Mouse (Mus musculus) midbrain, postnatal 0 days (tissue): ENCODE measurements around the gene Hdhd3. TPM values are rescaled to one million over a fixed set of nuclear protein-coding genes. Genes with fewer than 3 reads are reported as not detected.
A peak's percentile ranks its signal among the peaks of the same experiment; 100 is the strongest.

ENCODE experiments used
- ATAC-seq: fragments of 200-750 bp; cut with Nextera tagmentation; 2 replicates; pipeline ENCODE4 v1.8.0; 2017; ENCODE audit warnings: moderate number of reproducible peaks, mild to moderate bottlenecking, moderate TSS enrichment, moderate library complexity; ENCODE audit not compliant: low FRiP score
- DNase-seq: peaks from one replicate; pipeline ENCODE4 v3.0.0-alpha.2; 2015; ENCODE audit warnings: low spot score
- H3K27ac ChIP-seq: fragments of 300-500 bp; sonication (generic); 2 replicates; pipeline ENCODE4 v1.5.1; 2014; ENCODE audit warnings: low read depth, mild to moderate bottlenecking, low read length, mixed read lengths
- H3K27me3 ChIP-seq: fragments of 300-500 bp; sonication (generic); 2 replicates; pipeline ENCODE4 v1.6.1; 2014; ENCODE audit warnings: low read length, control low read depth, mixed read lengths; ENCODE audit not compliant: insufficient read depth
- H3K36me3 ChIP-seq: fragments of 300-500 bp; sonication (generic); 2 replicates; pipeline ENCODE4 v1.6.1; 2014; ENCODE audit warnings: low read length, control low read depth, mixed read lengths; ENCODE audit not compliant: insufficient read depth
- H3K4me1 ChIP-seq: fragments of 300-500 bp; sonication (generic); 2 replicates; pipeline ENCODE4 v1.6.1; 2014; ENCODE audit warnings: mild to moderate bottlenecking, control low read depth, antibody characterized with exemption, low read length, mixed read lengths; ENCODE audit not compliant: insufficient read depth
- H3K4me2 ChIP-seq: fragments of 300-500 bp; sonication (generic); 2 replicates; pipeline ENCODE4 v1.6.1; 2014; ENCODE audit warnings: low read depth, mild to moderate bottlenecking, low read length, mixed read lengths; ENCODE audit not compliant: poor library complexity, severe bottlenecking
- H3K4me3 ChIP-seq: fragments of 300-500 bp; sonication (generic); 2 replicates; pipeline ENCODE4 v1.5.1; 2014; ENCODE audit warnings: low read depth, mild to moderate bottlenecking, low read length, moderate library complexity
- H3K9ac ChIP-seq: fragments of 300-500 bp; sonication (generic); replicated peaks from 2 replicates; pipeline ENCODE4 v1.6.1; 2014; ENCODE audit warnings: mild to moderate bottlenecking, low read length, moderate library complexity, mixed read lengths; ENCODE audit not compliant: poor library complexity, severe bottlenecking
- H3K9me3 ChIP-seq: fragments of 300-500 bp; sonication (generic); 2 replicates; pipeline ENCODE4 v1.6.1; 2016; ENCODE audit warnings: low read length, control low read depth
- CTCF ChIP-seq: IDR thresholded peaks from 2 replicates; pipeline ENCODE4 v1.5.1; 2016; ENCODE audit warnings: antibody characterized with exemption, mild to moderate bottlenecking
- WGBS: fragments of 180-500 bp; shearing (Covaris S2); extraction: QIAGEN DNeasy Blood & Tissue Kit; methylation state at CpG from one replicate; pipeline ENCODE4 v1.1.7; 2014; 5-methylcytosine and 5-hydroxymethylcytosine counted together
- polyA plus RNA-seq: library from polyadenylated mRNA; unstranded; fragments of >200 nt; fragmentation: Nextera tagmentation; extraction: Ambion mirVana; gene quantifications from 2 replicates; pipeline ENCODE4 v1.2.1, GENCODE M21; 2015
- total RNA-seq: library from RNA; depleted of rRNA; stranded (reverse); fragments of >200 nt; gene quantifications from 2 replicates; pipeline ENCODE4 v1.2.3, GENCODE M21; 2014

Gene Hdhd3
- total and polyA plus RNA-seq, 2 experiments from 2014 or later = 2.9 to 4.9 TPM

DNA sequence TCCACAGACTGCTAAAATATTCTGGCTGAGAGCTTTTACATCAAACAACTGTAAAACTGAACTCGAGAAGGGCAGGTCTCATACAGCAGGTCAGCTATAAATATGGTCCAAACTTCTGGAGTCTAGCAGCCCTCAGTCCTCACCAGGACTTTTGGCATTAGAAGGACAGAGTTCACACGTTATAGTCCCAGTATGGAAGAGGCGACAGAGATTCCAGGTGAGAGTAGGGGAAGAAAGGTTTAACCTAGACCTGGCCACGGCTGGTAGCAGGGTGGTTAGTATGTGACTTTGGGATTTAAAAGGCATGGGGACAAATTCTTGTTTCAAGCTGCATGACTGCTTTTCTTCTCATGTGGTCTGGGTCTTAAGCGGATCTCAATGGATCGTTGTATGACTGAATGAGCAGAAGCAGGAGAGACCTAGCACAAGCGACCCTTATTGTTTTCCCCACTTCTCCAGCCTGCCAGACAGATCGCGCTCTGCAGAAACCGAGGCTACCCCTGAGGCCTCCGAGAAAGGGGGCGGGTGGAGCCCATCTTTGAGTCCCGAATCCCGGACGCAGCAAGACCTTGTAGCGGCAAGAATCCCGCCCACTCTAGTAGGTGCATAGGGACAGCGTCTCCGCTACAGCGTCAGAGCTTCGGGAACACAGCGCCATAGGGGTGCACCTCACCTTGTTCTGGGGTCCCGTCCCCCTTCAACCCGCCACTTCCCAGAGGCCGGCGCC, 16.0 kb upstream of the Hdhd3 start:
- 1% methylated on average over 26 of the region's 26 CpGs for WGBS
- DNase-seq = no peak

DNA sequence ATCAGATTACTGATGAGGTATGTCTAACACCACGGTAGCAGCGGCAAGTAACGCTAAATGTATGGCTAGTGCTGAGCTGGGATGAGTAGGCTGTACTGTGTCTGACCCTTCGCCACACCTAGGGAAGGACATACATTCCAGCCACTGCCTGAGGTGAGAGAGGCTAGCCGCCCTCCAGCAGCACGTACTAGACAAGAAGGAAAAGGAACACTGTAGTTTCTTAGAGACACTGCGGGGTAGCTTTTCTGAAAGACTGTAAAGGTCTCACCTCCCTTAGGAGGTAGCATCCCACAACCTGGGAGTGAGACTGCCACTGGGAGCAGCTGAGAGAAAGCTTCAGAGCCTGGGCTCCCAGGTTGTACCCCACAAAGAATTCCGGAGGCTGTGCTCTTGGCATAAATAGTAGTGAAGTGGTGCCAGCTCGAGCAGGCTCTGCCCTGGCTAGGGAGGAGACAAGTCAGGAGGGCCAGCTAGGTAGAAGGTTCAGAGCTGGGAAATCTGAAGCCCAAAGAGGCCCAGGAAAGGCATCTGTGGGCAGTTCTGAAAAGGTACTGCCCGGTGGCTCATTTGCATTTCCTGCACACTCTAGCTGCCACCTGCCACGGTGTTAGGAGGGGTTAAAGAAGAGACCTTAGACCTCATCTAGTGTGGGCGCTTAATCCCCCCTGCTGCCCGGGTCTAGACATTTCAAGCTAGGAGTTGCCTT, 15.3 kb upstream of the Hdhd3 start:
- no peak for DNase-seq
- H3K27me3 ChIP-seq = no peaks in the 10 kb centered on the region
- no peak overlapping the region for H3K27ac ChIP-seq
- peak overlapping the region; percentile 66 for H3K4me2 ChIP-seq
- peak overlapping the region; percentile 81 for H3K4me3 ChIP-seq
- no peaks in the 10 kb centered on the region for H3K9me3 ChIP-seq
- H3K4me1 ChIP-seq = peaks cover 11% of the 10 kb centered on the region
- 52% methylated on average over 13 of the region's 13 CpGs for WGBS
- H3K9ac ChIP-seq = peak overlapping the region; percentile 72
- H3K36me3 ChIP-seq = no peaks in the 10 kb centered on the region
- TF ChIP-seq CTCF = no peak
- ATAC-seq = no peak

More for the DNA sequence above, 16.0 kb upstream of the Hdhd3 start:
- Histone ChIP-seq H3K36me3 (no peaks in the 10 kb centered on the region), H3K9me3 (no peaks in the 10 kb centered on the region), H3K4me1 (peaks cover 11% of the 10 kb centered on the region), H3K9ac (peak overlapping the region; percentile 72), H3K4me2 (peak overlapping the region; percentile 66), H3K27ac (peak overlapping the region; percentile 74), H3K27me3 (no peaks in the 10 kb centered on the region), H3K4me3 (peak overlapping the region; percentile 81)
- no peak for TF ChIP-seq CTCF
- peak; percentile 78 for ATAC-seq

DNA sequence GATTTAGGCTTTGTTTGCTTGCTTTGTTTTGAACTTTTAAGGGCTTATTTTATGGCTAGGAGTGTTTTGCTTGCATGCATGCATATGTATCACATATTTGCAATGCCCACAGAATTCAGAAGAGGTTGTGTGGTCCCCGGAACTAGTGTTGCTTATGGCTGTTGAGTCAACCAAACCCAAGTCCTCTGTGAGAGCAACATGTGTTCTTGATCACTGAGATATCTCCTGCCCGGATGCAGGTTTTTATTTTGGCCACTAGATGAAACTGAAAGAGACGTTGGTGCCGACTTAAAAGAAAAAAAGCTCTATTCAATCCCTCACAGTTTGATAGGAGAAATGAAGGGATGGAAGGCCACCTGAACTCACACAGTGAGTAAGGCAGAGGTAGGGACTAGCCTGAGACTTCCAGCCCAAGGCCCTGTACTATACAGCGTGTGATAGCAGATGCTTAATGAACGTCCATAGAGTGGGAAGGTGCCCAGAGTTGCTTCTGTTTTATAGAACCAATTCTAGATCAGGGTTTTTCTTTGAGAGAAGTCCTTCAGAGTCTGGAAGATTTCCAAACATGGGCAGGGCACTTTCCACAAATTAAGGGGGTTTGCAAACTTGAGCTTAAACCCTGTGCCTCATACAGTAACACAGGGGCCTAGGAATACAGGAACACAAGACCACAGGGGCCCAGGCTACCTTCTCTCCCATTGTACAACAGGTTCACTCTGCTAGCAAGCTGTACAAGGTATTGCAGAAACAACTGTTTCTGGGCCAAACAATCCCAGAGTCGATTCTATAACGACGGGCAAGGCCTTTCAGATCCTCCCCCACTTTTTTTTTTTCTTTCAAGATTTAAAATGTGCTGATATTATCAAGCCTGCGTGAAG, 14.5 kb upstream of the Hdhd3 start:
- H3K9me3 ChIP-seq = no peaks in the 10 kb centered on the region
- 81% methylated on average over 10 of the region's 10 CpGs for WGBS

DNA sequence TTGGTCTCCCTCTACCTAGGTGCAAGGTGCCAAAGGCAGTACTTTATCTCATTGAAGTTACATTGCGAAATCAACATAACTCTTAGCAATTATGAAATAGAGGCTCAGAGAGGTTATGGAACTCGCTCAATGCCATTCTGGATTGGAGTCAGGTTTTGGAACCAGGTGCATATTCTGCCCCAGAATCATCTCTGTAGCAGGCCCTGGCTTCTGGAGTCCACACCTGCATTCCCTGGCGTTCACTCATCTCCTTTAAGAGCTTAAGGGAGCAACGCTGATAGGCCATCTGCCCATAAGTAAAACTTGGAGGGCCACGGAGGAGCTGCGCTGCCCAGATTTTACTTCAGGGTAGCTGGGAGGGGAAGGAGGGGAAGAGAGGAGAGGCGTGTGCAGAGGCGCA, 13.8 kb upstream of the Hdhd3 start:
- H3K4me2 ChIP-seq = no peak overlapping the region
- H3K36me3 ChIP-seq = peaks cover 10% of the 10 kb centered on the region

More for the DNA sequence above, 14.5 kb upstream of the Hdhd3 start:
- Histone ChIP-seq H3K9ac (peak overlapping the region; percentile 72), H3K27ac (no peak overlapping the region), H3K4me2 (peak overlapping the region; percentile 66; the same call in 1 of the 2 replicates), H3K36me3 (peaks cover 3% of the 10 kb centered on the region; the same call in 1 of the 2 replicates), H3K4me1 (peaks cover 11% of the 10 kb centered on the region), H3K27me3 (no peaks in the 10 kb centered on the region), H3K4me3 (no peak overlapping the region)
- TF ChIP-seq CTCF = no peak
- DNase-seq (no peak), ATAC-seq (no peak)

DNA sequence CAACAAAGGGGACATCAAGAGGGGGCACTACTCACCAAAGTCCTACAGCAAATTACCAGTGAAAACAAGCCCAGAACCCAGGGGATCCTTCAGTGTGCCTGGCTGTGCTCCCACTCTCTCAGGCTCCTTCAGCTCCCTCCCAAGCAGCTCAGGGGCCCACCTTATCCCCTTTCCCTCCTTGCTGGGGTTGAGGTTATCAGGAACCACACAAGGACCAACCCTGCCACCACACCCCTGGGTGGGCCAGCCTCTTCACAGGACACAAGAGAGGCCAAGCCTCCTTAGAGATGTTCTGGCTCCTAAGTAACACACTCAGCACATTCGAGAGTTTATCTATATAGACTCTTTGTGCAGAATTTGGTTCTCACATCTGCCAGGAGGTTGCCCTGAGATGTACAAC, 13.3 kb upstream of the Hdhd3 start:
- no peak for TF ChIP-seq CTCF
- H3K27ac ChIP-seq = no peak overlapping the region
- H3K36me3 ChIP-seq = peaks cover 15% of the 10 kb centered on the region
- 96% methylated on average over 1 of the region's 1 CpGs for WGBS
- no peak overlapping the region for H3K9ac ChIP-seq
- no peak for ATAC-seq
- no peaks in the 10 kb centered on the region for H3K27me3 ChIP-seq
- H3K4me3 ChIP-seq = no peak overlapping the region
- peaks cover 11% of the 10 kb centered on the region for H3K4me1 ChIP-seq
- H3K9me3 ChIP-seq = no peaks in the 10 kb centered on the region
- DNase-seq = no peak
- no peak overlapping the region for H3K4me2 ChIP-seq

More for the DNA sequence above, 13.8 kb upstream of the Hdhd3 start:
- WGBS = 90% methylated on average over 8 of the region's 8 CpGs
- Histone ChIP-seq H3K4me3 (no peak overlapping the region), H3K9me3 (no peaks in the 10 kb centered on the region), H3K27ac (no peak overlapping the region), H3K9ac (no peak overlapping the region), H3K4me1 (peaks cover 11% of the 10 kb centered on the region), H3K27me3 (no peaks in the 10 kb centered on the region)
- DNase-seq = no peak
- no peak for ATAC-seq
- TF ChIP-seq CTCF = no peak
